Mouse (Mus musculus): Measurements from ENCODE around the gene Slco2a1. TPM values are rescaled to one million over a fixed set of nuclear protein-coding genes. Genes with fewer than 3 reads are reported as not detected.
A peak's percentile ranks its signal among the peaks of the same experiment; 100 is the strongest.

Gene Slco2a1
- polyA plus RNA-seq, 1 experiment from 2014 or later, result 1.5 TPM

DNA sequence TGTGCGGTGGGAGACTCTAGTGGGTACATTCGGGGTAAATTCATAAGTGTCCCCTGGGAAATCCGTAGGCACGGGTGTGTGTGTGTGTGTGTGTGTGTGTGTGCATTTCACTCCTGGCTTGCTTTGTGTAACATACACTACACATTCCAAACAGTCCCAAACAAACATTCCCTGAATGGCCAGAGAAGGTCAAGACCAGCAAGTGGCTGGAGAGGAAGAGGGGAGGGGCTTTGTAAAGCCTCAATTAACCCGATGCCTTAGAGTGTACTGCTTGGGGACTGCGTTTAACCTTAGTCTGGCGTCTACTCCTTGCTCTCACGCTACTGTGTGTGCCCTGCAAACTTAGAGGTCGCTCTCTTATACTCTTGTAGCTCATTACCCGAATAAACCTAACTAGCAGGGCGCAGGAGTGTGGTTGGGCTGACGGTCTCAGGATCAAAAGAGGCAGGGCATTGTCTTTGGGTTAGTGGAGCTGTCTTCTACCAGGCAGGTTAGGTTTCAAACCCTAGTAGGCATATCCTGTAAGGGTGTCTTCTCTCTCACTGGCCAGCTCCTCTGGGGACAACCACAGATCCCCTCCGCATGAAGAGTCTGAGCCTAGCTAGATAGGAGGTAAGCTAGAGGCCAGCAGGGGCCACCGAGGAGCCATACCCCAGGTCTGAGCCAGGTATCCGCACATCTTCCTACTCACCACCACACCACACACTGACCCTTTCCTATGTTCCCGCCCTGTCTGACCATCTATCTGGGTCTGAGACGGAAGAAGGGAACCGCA lies 122.4 kb downstream of the Slco2a1 start:
- H3K9me3 ChIP-seq, result no peaks in the 10 kb centered on the region
- WGBS, result 17% methylated on average over 18 of the region's 18 CpGs
- peaks cover 34% of the 10 kb centered on the region for H3K4me1 ChIP-seq
- peak overlapping the region; percentile 79 for H3K4me3 ChIP-seq
- H3K27ac ChIP-seq, result peak overlapping the region; percentile 84
- peak; percentile 71 for DNase-seq (ENCODE audit: low spot score)
- no peaks in the 10 kb centered on the region for H3K36me3 ChIP-seq
- H3K27me3 ChIP-seq (ENCODE audit: insufficient read depth, poor library complexity, severe bottlenecking), result peaks cover 62% of the 10 kb centered on the region

DNA sequence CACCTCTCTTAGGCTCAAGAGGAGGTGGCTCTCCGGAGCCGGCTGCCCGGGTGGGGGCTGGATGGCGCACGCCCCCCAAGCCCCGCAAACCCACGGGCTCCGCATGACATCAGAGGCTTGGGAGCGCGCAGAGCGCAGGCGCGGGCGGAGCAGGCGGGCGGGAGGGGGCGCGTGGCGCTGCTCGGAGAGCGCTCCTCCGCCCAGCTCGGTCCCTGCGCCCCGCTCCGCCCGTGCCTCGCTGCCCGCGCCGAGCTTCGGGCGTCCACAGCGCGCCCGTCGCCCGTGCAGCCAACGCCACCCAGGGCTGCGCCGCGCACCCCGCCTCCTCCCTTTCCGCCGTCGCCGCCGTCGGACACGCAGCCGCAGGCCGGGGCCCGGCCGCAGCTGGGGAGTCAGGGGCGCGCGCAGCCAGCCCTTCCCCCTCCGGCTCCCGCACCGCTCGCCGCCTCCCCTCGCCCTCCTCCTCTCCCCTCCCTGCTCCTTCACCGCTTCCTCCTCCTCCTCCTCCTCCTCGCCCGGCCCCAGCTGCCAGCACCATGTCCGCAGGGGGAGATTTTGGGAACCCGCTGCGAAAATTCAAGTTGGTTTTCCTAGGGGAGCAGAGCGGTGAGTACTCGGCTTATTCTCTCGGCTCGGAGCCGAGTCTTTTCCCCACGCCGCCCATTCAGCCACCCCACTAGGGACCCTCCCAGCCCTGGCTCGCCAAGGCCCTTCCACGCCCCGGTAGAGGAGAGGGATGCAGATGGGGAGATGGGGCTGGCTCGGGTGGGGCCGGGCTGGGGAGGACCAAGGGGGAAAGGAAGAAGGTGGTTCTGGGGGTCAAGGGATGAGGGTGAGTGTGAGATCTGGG lies 123.3 kb downstream of the Slco2a1 start, which contains the start of gene Rab6b:
Gene Rab6b, plus strand, starts transcription at position 167 of the 850 bp plus-strand sequence.
- H3K27ac ChIP-seq, result peak within 1 kb of the TSS; percentile 84

DNA sequence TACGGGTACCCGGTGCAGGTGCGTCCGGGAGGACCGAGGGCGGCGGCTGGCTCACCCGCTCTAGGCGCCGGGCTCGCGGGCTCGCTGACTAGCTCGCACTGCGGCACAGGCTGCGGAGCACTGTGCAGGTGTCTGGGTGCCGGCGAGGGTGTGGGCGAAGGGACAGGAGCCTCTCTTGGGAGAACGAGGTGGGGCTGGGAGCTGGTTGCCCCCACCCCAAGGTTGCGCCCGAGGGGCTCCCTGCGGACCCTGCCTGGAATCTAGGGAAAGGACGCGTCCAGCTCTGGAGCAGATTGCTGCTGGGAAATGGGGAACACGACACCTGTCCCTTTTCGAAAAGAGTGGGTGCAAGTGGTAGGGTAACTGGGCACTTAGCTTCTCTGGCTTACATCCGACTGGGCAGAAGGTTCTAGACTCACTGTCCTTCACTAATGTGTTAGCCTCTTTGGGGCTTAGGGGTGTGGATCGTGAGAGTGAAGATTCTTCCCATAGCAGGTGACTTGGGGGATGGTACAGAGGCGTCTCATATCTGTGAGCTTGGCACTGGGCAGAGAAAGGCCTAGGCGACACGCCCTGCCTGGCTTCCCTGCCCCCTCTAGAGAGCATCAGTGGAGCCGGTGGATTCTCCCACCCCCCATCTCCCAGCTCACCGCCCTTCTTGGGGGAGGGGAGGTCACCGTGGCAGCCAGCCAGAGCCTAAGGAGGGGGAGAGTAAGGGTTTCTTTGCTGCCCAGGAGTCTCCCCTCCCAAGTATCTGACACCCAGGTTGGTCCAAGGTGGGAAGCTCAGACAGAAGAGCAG lies 124.2 kb downstream of the Slco2a1 start:
- peaks cover 70% of the 10 kb centered on the region for H3K27me3 ChIP-seq (ENCODE audit: insufficient read depth, poor library complexity, severe bottlenecking)
- H3K27ac ChIP-seq, result peak overlapping the region; percentile 84; the same call in 1 of the 2 replicates
- WGBS, result 3% methylated on average over 35 of the region's 35 CpGs
- no peaks in the 10 kb centered on the region for H3K9me3 ChIP-seq
- peaks cover 34% of the 10 kb centered on the region for H3K4me1 ChIP-seq
- DNase-seq (ENCODE audit: low spot score), result peak; percentile 69
- H3K36me3 ChIP-seq, result no peaks in the 10 kb centered on the region
- H3K4me3 ChIP-seq, result peak overlapping the region; percentile 79

More for the DNA sequence above, 123.3 kb downstream of the Slco2a1 start, which contains the start of gene Rab6b:
- DNase-seq (ENCODE audit: low spot score), result peak; percentile 77
- Histone ChIP-seq H3K4me1 (peaks cover 34% of the 10 kb centered on the region), H3K36me3 (no peaks in the 10 kb centered on the region), H3K9me3 (no peaks in the 10 kb centered on the region), H3K4me3 (peak within 1 kb of the TSS; percentile 79), H3K27me3 (ENCODE audit: insufficient read depth, poor library complexity, severe bottlenecking) (peaks cover 66% of the 10 kb centered on the region)
- under 1% methylated on average over 79 of the region's 81 CpGs for WGBS

DNA sequence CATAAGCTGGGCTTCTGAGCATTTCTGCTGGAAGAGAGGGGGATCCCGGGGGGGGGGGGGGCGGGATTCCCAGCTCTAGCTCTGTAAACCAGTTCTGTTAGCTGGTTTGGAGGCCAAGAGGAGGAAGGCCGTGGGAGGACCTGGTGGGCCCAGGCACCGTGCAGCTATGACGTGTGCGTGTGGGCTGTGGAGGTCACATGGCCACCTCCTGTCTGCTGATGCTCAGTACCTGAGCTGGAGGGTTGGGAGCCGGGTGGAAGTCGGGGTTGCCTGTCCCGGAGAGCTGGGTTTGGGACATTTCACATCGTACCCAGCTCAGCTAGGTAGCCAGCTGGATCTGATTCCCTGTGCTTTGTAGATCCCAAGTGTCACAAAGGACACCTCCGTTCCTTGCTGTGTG lies 124.8 kb downstream of the Slco2a1 start:
- Histone ChIP-seq H3K27ac (no peak overlapping the region), H3K4me1 (peaks cover 34% of the 10 kb centered on the region), H3K9me3 (no peaks in the 10 kb centered on the region), H3K4me3 (no peak overlapping the region), H3K36me3 (no peaks in the 10 kb centered on the region), H3K27me3 (ENCODE audit: insufficient read depth, poor library complexity, severe bottlenecking) (peaks cover 75% of the 10 kb centered on the region)
- peak; percentile 76 for DNase-seq (ENCODE audit: low spot score)
- 39% methylated on average over 11 of the region's 11 CpGs for WGBS

DNA sequence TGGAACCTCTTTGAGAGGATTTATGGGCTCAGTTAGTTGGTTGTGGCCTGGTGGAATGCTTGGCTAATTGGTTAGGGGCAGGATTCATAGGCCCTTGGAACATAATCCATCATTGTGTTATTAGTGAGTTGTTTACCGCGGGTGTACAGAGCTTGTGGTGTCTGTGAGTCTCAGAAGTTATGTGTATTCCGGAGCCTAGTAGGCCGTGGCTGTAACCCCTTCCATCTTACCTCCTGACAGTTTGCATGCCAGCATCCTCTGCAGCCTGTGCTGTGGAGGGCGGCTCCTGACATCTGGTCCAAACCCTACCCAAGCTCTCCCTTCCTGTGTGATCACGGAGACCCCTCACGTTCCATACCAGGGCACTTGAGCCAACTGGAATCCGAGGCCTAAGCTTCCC lies 125.8 kb downstream of the Slco2a1 start:
- peak; percentile 63 for DNase-seq (ENCODE audit: low spot score)
- peaks cover 84% of the 10 kb centered on the region for H3K27me3 ChIP-seq (ENCODE audit: insufficient read depth, poor library complexity, severe bottlenecking)
- H3K4me3 ChIP-seq, result no peak overlapping the region
- no peak overlapping the region for H3K27ac ChIP-seq
- H3K4me1 ChIP-seq, result peaks cover 32% of the 10 kb centered on the region
- 74% methylated on average over 8 of the region's 8 CpGs for WGBS
- no peaks in the 10 kb centered on the region for H3K9me3 ChIP-seq
- H3K36me3 ChIP-seq, result no peaks in the 10 kb centered on the region

DNA sequence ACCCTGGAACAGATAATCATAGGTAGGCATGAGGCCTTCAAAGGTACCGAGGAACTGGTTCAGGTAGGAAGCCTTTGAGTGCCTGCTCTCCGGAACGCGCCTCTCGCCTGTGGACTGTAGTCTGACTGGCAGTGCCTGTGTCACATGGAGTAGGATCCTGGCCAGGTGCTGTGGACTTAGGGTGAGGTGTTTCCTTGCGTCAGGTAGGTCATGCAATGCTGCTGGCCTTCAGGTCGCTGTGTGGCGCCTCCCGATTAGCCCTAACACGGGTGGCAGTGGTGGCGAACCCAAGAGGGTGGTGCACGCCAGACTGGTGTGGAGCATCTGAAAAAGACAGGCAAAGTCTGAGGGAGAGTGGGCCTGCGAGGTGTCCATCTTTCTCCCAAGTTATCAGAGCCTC lies 126.4 kb downstream of the Slco2a1 start:
- H3K27me3 ChIP-seq (ENCODE audit: insufficient read depth, poor library complexity, severe bottlenecking), result peaks cover 84% of the 10 kb centered on the region
- H3K36me3 ChIP-seq, result no peaks in the 10 kb centered on the region
- no peak overlapping the region for H3K4me3 ChIP-seq
- DNase-seq (ENCODE audit: low spot score), result peak; percentile 75
- 85% methylated on average over 13 of the region's 13 CpGs for WGBS
- no peaks in the 10 kb centered on the region for H3K9me3 ChIP-seq
- H3K27ac ChIP-seq, result no peak overlapping the region
- peaks cover 30% of the 10 kb centered on the region for H3K4me1 ChIP-seq

DNA sequence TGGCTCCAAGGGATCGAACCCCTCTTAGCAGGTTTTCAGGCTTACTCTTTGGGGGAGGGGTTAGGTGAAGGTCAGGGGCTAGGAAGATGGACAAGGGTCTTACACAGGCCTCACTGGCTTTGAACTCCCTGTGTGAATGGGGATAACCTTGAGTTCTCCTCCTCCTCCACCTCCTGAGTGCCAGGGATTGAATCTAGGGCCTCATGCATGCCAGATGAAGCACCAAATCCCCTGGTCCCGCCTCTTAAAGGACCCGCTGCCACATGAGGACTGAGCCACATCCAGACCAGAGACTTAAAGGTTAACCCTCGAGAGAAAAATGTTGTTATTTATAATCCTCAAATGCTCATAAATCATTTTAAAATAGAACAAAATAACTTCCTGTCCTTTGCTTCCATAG lies 128.4 kb downstream of the Slco2a1 start:
- no peaks in the 10 kb centered on the region for H3K36me3 ChIP-seq
- peaks cover 15% of the 10 kb centered on the region for H3K4me1 ChIP-seq
- no peak overlapping the region for H3K4me3 ChIP-seq
- 77% methylated on average over 4 of the region's 4 CpGs for WGBS
- no peaks in the 10 kb centered on the region for H3K9me3 ChIP-seq
- H3K27ac ChIP-seq, result no peak overlapping the region
- peaks cover 77% of the 10 kb centered on the region for H3K27me3 ChIP-seq (ENCODE audit: insufficient read depth, poor library complexity, severe bottlenecking)
- peak; percentile 68 for DNase-seq (ENCODE audit: low spot score)

DNA sequence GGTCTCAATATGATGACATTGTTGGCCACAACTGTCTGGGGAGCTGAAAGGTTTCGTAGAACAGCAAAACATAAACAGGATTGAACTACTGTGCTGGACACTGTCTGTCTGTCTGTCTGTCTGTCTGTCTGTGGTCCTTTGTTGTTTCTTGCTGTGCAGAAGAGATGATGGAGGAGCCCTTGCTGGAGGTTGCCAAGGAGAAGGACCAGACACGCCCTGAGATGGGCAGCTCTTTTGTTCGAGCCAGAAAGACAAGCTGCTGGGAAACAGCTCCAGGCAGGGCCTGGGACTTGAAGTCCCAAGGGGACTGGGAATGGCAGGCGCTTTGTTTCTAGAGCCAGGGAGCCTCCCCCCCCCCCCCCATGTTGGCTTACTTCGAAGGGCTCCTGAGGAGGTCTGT lies 129.0 kb downstream of the Slco2a1 start:
- Histone ChIP-seq H3K4me3 (no peak overlapping the region), H3K36me3 (no peaks in the 10 kb centered on the region), H3K27me3 (ENCODE audit: insufficient read depth, poor library complexity, severe bottlenecking) (peaks cover 72% of the 10 kb centered on the region), H3K27ac (no peak overlapping the region), H3K9me3 (no peaks in the 10 kb centered on the region), H3K4me1 (peaks cover 10% of the 10 kb centered on the region)
- DNase-seq (ENCODE audit: low spot score), result peak; percentile 70
- WGBS, result 74% methylated on average over 5 of the region's 5 CpGs

DNA sequence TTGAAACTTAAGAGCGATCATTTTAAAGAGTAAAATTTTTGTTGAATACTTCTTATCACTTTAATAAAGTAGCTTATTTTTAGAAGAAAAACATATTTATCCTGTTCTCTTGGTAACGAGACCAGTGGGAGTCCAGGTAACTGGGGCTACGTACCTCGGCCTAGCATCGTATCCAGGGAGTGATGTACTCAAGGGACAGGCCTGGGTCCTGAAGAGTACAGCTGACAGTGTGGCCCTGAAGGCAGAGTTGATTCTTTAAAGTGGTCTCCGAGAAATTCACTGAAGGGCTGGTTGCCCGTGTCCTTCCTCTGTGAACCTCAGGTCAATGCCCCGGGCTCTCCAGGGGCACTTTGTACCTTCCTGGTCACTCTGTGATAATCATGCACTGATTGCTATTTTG lies 129.4 kb downstream of the Slco2a1 start:
- Histone ChIP-seq H3K4me1 (peaks cover 5% of the 10 kb centered on the region), H3K27me3 (ENCODE audit: insufficient read depth, poor library complexity, severe bottlenecking) (peaks cover 67% of the 10 kb centered on the region), H3K9me3 (no peaks in the 10 kb centered on the region), H3K4me3 (no peak overlapping the region), H3K36me3 (no peaks in the 10 kb centered on the region), H3K27ac (no peak overlapping the region)
- DNase-seq (ENCODE audit: low spot score), result peak; percentile 63
- WGBS, result 85% methylated on average over 8 of the region's 8 CpGs

DNA sequence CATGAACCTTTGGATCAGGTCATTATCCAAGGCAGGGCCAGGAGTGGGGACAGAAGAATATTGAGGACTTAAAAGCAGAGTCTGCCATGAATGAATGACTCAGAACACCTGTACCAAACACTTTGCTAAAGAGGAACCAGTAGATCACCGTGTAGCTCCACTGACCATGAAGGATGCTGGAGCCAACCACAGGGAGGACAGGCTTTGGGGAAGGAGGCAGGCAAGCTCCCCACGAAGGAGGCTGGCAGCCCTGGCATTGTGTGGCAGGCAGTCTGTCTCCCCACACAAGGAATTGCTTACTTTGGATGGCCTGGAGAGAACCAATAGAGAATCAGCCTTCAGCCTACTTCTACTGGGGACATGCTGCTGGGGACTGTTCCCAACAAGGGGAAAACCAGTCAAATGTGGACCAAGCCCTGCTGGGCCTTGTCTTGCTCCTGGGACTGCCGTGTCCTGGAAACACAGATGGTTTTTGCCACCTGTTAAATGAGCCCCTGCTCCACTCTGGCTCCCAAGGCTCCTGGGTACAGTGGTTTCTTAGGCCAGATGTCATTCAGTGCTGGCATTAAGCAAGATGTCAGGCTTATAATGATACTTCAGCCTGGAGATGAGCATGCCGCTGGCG lies 130.3 kb downstream of the Slco2a1 start:
- no peak overlapping the region for H3K4me3 ChIP-seq
- H3K27ac ChIP-seq, result no peak overlapping the region
- H3K4me1 ChIP-seq, result no peaks in the 10 kb centered on the region
- peak; percentile 69 for DNase-seq (ENCODE audit: low spot score)
- 82% methylated on average over 5 of the region's 5 CpGs for WGBS
- no peaks in the 10 kb centered on the region for H3K9me3 ChIP-seq
- H3K36me3 ChIP-seq, result no peaks in the 10 kb centered on the region
- H3K27me3 ChIP-seq (ENCODE audit: insufficient read depth, poor library complexity, severe bottlenecking), result peaks cover 59% of the 10 kb centered on the region

DNA sequence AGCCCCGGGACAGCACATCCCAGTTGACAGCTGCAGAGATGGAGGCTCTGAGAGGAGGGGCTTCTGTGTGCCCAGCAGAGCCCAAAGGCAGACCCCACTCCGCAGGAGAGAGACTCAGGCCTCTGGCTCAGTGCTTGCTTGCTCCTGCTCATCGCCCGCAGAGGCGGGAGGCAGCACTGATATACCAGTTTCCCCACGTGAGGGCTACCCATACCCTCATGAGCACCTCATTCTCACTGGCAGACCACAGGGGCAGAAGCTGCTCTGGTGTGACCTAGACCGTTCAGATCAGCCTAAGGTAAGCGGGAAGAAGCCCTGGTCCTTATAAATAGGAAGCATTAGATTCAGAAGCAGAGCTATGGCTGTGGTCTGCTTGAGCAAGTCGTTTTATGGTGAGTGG lies 131.3 kb downstream of the Slco2a1 start:
- H3K4me3 ChIP-seq, result no peak overlapping the region
- H3K9me3 ChIP-seq, result no peaks in the 10 kb centered on the region
- DNase-seq (ENCODE audit: low spot score), result peak; percentile 68
- no peaks in the 10 kb centered on the region for H3K4me1 ChIP-seq
- no peak overlapping the region; the same call in 1 of the 2 replicates for H3K27ac ChIP-seq
- peaks cover 49% of the 10 kb centered on the region for H3K27me3 ChIP-seq (ENCODE audit: insufficient read depth, poor library complexity, severe bottlenecking)
- WGBS, result 82% methylated on average over 9 of the region's 9 CpGs
- no peaks in the 10 kb centered on the region for H3K36me3 ChIP-seq

DNA sequence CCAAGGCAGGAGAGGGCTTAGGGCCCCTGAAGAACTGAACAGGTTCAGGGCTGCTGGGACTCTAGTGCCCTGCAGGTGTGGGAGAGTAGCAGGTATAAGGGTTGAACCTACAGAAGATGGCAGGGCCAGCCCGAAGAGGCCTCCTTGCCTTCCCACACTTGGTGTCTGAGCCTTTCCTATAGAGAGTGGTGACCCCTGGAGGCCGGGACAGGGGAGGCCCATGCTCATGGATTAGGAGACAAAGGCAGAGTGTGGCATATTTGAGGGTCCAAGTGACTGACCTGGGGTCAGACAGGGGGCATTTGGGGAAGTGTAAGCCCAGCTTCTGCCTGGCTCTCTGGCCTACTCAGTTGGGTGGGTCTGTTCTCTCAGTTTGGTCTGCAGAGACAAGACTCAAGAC lies 131.7 kb downstream of the Slco2a1 start:
- H3K9me3 ChIP-seq, result no peaks in the 10 kb centered on the region
- whole genome bisulfite sequencing, result 59% methylated on average over 2 of the region's 2 CpGs
- no peaks in the 10 kb centered on the region for H3K36me3 ChIP-seq
- H3K4me3 ChIP-seq, result no peak overlapping the region
- no peaks in the 10 kb centered on the region for H3K4me1 ChIP-seq
- no peak overlapping the region for H3K27ac ChIP-seq
- DNase-seq (ENCODE audit: low spot score), result peak; percentile 72
- H3K27me3 ChIP-seq (ENCODE audit: insufficient read depth, poor library complexity, severe bottlenecking), result peaks cover 44% of the 10 kb centered on the region
